Mouse (Mus musculus) neural tube, embryonic 11.5 days (tissue): Measurements from ENCODE around the gene Exoc3. TPM values are rescaled to one million over a fixed set of nuclear protein-coding genes. Genes with fewer than 3 reads are reported as not detected.

Experiments
- ATAC-seq: fragments of 200-750 bp; cut with Nextera tagmentation; 2 replicates; pipeline ENCODE4 v1.8.0; 2017; ENCODE audit warnings: moderate number of reproducible peaks, mild to moderate bottlenecking, moderate TSS enrichment, moderate library complexity; ENCODE audit not compliant: insufficient read depth, low FRiP score, low TSS enrichment
- DNase-seq: peaks from one replicate; pipeline ENCODE4 v3.0.0-alpha.2; 2015; ENCODE audit warnings: low spot score
- H3K27ac ChIP-seq: fragments of 300-500 bp; sonication (generic); 2 replicates; pipeline ENCODE4 v1.5.1; 2014; ENCODE audit warnings: low read depth, mild to moderate bottlenecking, low read length
- H3K27me3 ChIP-seq: fragments of 300-500 bp; sonication (generic); 2 replicates; pipeline ENCODE4 v1.6.1; 2014; ENCODE audit warnings: mild to moderate bottlenecking, low read length, mixed read lengths; ENCODE audit not compliant: control insufficient read depth, insufficient read depth
- H3K36me3 ChIP-seq: fragments of 300-500 bp; sonication (generic); 2 replicates; pipeline ENCODE4 v1.6.1; 2014; ENCODE audit warnings: mild to moderate bottlenecking, low read length, moderate library complexity, mixed read lengths; ENCODE audit not compliant: control insufficient read depth, insufficient read depth
- H3K4me1 ChIP-seq: fragments of 300-500 bp; sonication (generic); 2 replicates; pipeline ENCODE4 v1.6.1; 2014; ENCODE audit warnings: low read length, mixed read lengths; ENCODE audit not compliant: control insufficient read depth, insufficient read depth
- H3K4me2 ChIP-seq: fragments of 300-500 bp; sonication (generic); 2 replicates; pipeline ENCODE4 v1.6.1; 2014; ENCODE audit warnings: low read depth, mild to moderate bottlenecking, moderate library complexity
- H3K4me3 ChIP-seq: fragments of 300-500 bp; sonication (generic); 2 replicates; pipeline ENCODE4 v1.5.1; 2014; ENCODE audit warnings: low read depth, low read length
- H3K9ac ChIP-seq: fragments of 300-500 bp; sonication (generic); 2 replicates; pipeline ENCODE4 v1.6.1; 2014; ENCODE audit warnings: mild to moderate bottlenecking, low read length
- H3K9me3 ChIP-seq: fragments of 300-500 bp; sonication (generic); 2 replicates; pipeline ENCODE4 v1.6.1; 2016; ENCODE audit warnings: low read length; ENCODE audit not compliant: control insufficient read depth
- WGBS: fragments of 180-500 bp; shearing (Covaris S2); extraction: QIAGEN DNeasy Blood & Tissue Kit; methylation state at CpG from one replicate; pipeline ENCODE4 v1.1.7; 2014; 5-methylcytosine and 5-hydroxymethylcytosine counted together
- polyA plus RNA-seq: library from polyadenylated mRNA; unstranded; fragments of >200 nt; fragmentation: Nextera tagmentation; extraction: Ambion mirVana; gene quantifications from 2 replicates; pipeline ENCODE4 v1.2.1, GENCODE M21; 2014

Gene Exoc3
- polyA plus RNA-seq, 1 experiment from 2014 or later = 88.4 TPM

- whole genome bisulfite sequencing = 84% methylated on average over 3 of the region's 3 CpGs
- Histone ChIP-seq H3K9ac (no peak overlapping the region), H3K36me3 (no peaks in the 10 kb centered on the region)
Observed at GRCm38 (mm10) chr13:74145983-74146622, 62.4 kb downstream of the Exoc3 start.

GRCm38 (mm10) chr13:74144120-74144884 lies 64.2 kb downstream of the Exoc3 start:
- Histone ChIP-seq H3K27ac (no peak overlapping the region), H3K27me3 (no peaks in the 10 kb centered on the region), H3K4me1 (no peaks in the 10 kb centered on the region), H3K9ac (no peak overlapping the region), H3K36me3 (no peaks in the 10 kb centered on the region), H3K9me3 (no peaks in the 10 kb centered on the region), H3K4me3 (no peak overlapping the region), H3K4me2 (no peak overlapping the region)
- 85% methylated on average over 7 of the region's 7 CpGs for WGBS
- ATAC-seq (no peak), DNase-seq (no peak)

More at GRCm38 (mm10) chr13:74145983-74146622, 62.4 kb downstream of the Exoc3 start:
- Histone ChIP-seq H3K27ac (no peak overlapping the region), H3K4me2 (no peak overlapping the region), H3K27me3 (no peaks in the 10 kb centered on the region), H3K4me1 (no peaks in the 10 kb centered on the region), H3K9me3 (no peaks in the 10 kb centered on the region), H3K4me3 (no peak overlapping the region)
- no peak for DNase-seq
- ATAC-seq = no peak

DNA sequence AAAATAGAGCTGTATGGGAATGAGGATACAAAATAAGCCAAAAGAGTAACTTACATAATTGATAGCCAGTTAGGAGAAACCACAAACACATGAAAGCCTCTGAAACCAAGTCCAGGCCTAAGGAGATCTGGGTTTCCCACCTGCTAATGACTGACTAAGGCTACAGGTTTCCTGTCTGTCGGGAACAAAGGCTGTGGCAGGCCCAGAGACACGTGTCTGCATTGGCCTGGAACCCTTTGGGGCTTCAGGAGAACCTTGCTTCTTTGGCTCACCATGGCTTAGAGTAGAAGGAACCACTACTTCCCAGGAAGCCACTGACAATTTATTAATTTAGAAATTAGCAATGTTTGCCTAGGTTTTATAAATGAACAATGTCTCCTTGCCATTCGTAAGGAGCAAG lies 65.2 kb downstream of the Exoc3 start:
- Histone ChIP-seq H3K9ac (no peak overlapping the region), H3K27ac (no peak overlapping the region), H3K4me2 (no peak overlapping the region), H3K4me3 (no peak overlapping the region), H3K27me3 (no peaks in the 10 kb centered on the region), H3K9me3 (no peaks in the 10 kb centered on the region), H3K4me1 (no peaks in the 10 kb centered on the region), H3K36me3 (no peaks in the 10 kb centered on the region)
- DNase-seq = no peak
- 82% methylated on average over 3 of the region's 3 CpGs for WGBS
- no peak for ATAC-seq

DNA sequence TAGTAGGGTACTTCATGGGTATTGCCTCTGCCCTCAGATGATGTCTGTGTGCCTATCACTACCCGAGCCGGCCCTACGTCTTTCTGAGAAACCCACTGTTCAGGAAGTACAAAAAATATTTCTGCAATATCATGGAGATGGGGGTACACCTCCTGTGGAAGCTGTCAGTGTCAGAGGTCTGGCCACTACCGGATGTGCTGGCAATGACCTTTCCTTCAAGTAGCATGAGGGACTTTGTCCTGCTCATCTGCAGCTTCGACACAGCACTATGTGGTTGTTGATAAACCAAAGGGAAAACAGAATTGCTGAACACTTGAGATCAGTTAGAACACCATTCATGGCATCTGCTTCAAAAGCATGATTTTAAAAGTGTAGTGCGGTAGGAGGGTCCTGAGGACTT lies 67.7 kb downstream of the Exoc3 start:
- H3K4me2 ChIP-seq = no peak overlapping the region
- H3K27ac ChIP-seq = no peak overlapping the region
- H3K9me3 ChIP-seq = no peaks in the 10 kb centered on the region
- DNase-seq (no peak), ATAC-seq (no peak)
- H3K27me3 ChIP-seq = no peaks in the 10 kb centered on the region
- WGBS = 93% methylated on average over 6 of the region's 6 CpGs
- H3K4me1 ChIP-seq = no peaks in the 10 kb centered on the region
- no peaks in the 10 kb centered on the region for H3K36me3 ChIP-seq
- no peak overlapping the region for H3K9ac ChIP-seq
- no peak overlapping the region for H3K4me3 ChIP-seq

DNA sequence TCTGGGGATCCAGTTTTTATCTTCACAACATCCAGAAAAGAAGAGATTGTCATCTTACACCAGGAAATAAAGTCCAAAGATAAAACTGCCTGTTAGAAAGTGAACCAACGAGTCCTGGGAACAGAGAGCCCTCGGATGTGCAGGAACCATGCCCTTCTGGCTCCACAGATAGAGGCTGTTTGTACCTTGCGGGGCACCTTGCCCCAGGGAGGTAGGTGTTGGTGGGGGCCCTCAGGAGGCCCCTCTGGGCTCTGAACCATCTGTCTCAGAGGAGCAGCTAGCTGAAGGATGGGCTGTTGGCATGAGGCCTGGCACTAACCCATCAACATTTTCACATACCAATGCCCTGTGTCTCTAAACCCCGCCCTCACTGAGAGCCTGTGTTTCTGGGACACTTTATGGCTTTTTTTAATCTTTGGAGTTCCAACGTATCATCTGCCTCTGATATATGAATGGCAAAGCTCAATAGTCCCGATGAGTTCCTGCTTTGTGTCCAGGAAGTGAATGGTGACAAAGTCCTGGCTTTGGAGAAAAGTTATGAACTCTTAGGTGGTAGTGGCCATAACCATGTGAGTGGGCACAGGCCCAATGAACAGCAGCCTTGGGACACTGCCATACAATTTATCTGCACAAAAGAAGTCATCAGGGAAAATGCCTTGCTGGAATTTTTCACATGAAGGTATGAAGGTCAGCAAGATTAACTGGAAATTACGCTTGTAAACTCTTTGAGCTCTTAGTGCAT lies 69.5 kb downstream of the Exoc3 start:
- no peak for ATAC-seq
- no peaks in the 10 kb centered on the region for H3K9me3 ChIP-seq
- WGBS = 84% methylated on average over 7 of the region's 7 CpGs

GRCm38 (mm10) chr13:74129909-74130308 lies 78.6 kb downstream of the Exoc3 start:
- 86% methylated on average over 6 of the region's 6 CpGs for WGBS
- no peak for ATAC-seq
- no peak overlapping the region for H3K4me3 ChIP-seq

More for the DNA sequence above, 69.5 kb downstream of the Exoc3 start:
- Histone ChIP-seq H3K27me3 (no peaks in the 10 kb centered on the region), H3K4me1 (no peaks in the 10 kb centered on the region), H3K4me3 (no peak overlapping the region), H3K27ac (no peak overlapping the region), H3K9ac (no peak overlapping the region), H3K36me3 (no peaks in the 10 kb centered on the region), H3K4me2 (no peak overlapping the region)
- no peak for DNase-seq

DNA sequence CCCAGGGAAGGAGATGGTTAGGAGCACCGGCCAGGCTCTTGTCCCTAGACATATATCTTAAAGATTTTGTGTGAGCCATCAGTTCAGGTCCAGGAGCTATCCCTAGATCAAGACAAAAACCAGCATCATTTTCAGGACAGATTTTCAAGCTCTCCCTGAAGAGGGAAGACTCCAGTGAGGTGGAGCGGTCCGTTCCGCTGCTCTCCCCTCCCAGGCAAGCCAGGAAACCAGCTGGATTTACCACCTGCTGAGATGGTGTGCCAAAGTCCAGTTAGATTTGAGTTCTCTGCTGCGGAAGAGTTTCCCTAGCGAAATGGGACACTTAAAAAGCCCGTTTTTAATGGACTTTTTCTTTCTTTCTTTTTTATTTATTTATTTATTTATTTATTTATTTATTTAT lies 81.0 kb downstream of the Exoc3 start:
- no peaks in the 10 kb centered on the region for H3K4me1 ChIP-seq
- no peak for ATAC-seq
- no peak for DNase-seq
- H3K36me3 ChIP-seq = no peaks in the 10 kb centered on the region
- H3K9ac ChIP-seq = no peak overlapping the region
- peaks cover 9% of the 10 kb centered on the region; the same call in 1 of the 2 replicates for H3K27me3 ChIP-seq
- no peak overlapping the region for H3K4me2 ChIP-seq
- no peak overlapping the region for H3K27ac ChIP-seq
- 78% methylated on average over 7 of the region's 7 CpGs for WGBS
- no peaks in the 10 kb centered on the region for H3K9me3 ChIP-seq
- no peak overlapping the region for H3K4me3 ChIP-seq

More at GRCm38 (mm10) chr13:74129909-74130308, 78.6 kb downstream of the Exoc3 start:
- 0 out of 2 replicates have a peak, but pooled peaks cover 2% of the 10 kb centered on the region for H3K27me3 ChIP-seq
- no peak overlapping the region for H3K27ac ChIP-seq
- H3K4me2 ChIP-seq = no peak overlapping the region
- no peaks in the 10 kb centered on the region for H3K36me3 ChIP-seq
- no peaks in the 10 kb centered on the region for H3K4me1 ChIP-seq
- H3K9me3 ChIP-seq = no peaks in the 10 kb centered on the region
- H3K9ac ChIP-seq = no peak overlapping the region
- no peak for DNase-seq

- Histone ChIP-seq H3K27ac (no peak overlapping the region), H3K36me3 (no peaks in the 10 kb centered on the region), H3K27me3 (peaks cover 31% of the 10 kb centered on the region), H3K9ac (no peak overlapping the region), H3K4me3 (no peak overlapping the region), H3K4me1 (peaks cover 5% of the 10 kb centered on the region; the same call in 1 of the 2 replicates), H3K9me3 (no peaks in the 10 kb centered on the region), H3K4me2 (no peak overlapping the region)
- no peak for DNase-seq
- 68% methylated on average over 3 of the region's 3 CpGs for WGBS
- ATAC-seq = no peak
Observed at GRCm38 (mm10) chr13:74122632-74123031, 85.9 kb downstream of the Exoc3 start.
